Mouse (Mus musculus): ENCODE results near the gene Col28a1. TPM values are rescaled to one million over a fixed set of nuclear protein-coding genes. Genes with fewer than 3 reads are reported as not detected.

Gene Col28a1
- polyA plus RNA-seq, 1 experiment from 2014 or later, result 0.07 TPM

GRCm38 (mm10) chr6:8141881-8142280, 50.5 kb downstream of the Col28a1 start:
- Histone ChIP-seq H3K4me2 (ENCODE audit: low read depth, low read length) (no peak overlapping the region), H3K4me3 (ENCODE audit: low read depth, low read length) (no peak overlapping the region), H3K9ac (ENCODE audit: low read depth, low read length) (no peak overlapping the region), H3K9me3 (replicated peaks; ENCODE audit: control insufficient read depth, low read length) (no peaks in the 10 kb centered on the region), H3K27me3 (ENCODE audit: control insufficient read depth, insufficient read depth, low read depth, low read length) (no peaks in the 10 kb centered on the region), H3K36me3 (ENCODE audit: control insufficient read depth, insufficient read depth) (no peaks in the 10 kb centered on the region), H3K4me1 (ENCODE audit: control insufficient read depth, low read depth, low read length) (no peaks in the 10 kb centered on the region), H3K27ac (ENCODE audit: low read length) (no peak overlapping the region)
- no peak for ATAC-seq (ENCODE audit: low read depth)
- 28% methylated on average over 1 of the region's 1 CpGs for WGBS (ENCODE audit: insufficient replicate concordance)

- ATAC-seq (ENCODE audit: low read depth), result no peak
- Histone ChIP-seq H3K27me3 (ENCODE audit: control insufficient read depth, insufficient read depth, low read depth, low read length) (no peaks in the 10 kb centered on the region), H3K27ac (ENCODE audit: low read length) (no peak overlapping the region), H3K9me3 (replicated peaks; ENCODE audit: control insufficient read depth, low read length) (no peaks in the 10 kb centered on the region), H3K4me3 (ENCODE audit: low read depth, low read length) (no peak overlapping the region), H3K4me1 (ENCODE audit: control insufficient read depth, low read depth, low read length) (no peaks in the 10 kb centered on the region), H3K9ac (ENCODE audit: low read depth, low read length) (no peak overlapping the region), H3K36me3 (ENCODE audit: control insufficient read depth, insufficient read depth) (no peaks in the 10 kb centered on the region), H3K4me2 (ENCODE audit: low read depth, low read length) (no peak overlapping the region)
- 56% methylated on average over 7 of the region's 7 CpGs for WGBS (ENCODE audit: insufficient replicate concordance)
These were observed 62.3 kb downstream of the Col28a1 start for GRCm38 (mm10) chr6:8130149-8130548.

DNA sequence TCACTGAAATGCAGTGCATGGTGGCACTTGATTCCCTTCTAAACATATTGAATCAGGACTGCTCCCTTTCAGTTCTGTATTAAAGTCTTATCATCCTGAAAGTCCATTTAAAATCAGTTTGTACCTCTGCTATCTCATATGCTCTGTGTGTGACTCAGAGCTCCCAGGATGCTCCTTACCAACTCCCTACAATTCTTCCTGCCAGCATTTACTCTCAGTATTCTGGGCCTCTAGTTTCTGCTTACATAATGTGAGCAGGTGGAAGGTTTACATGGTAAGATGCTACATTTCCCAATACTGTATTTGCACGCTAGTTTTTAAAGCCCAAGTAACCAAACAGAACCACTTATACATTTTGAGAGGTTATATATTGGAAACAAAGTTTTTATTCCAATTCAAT, 64.3 kb downstream of the Col28a1 start:
- Histone ChIP-seq H3K9ac (ENCODE audit: low read depth, low read length) (no peak overlapping the region), H3K4me1 (ENCODE audit: control insufficient read depth, low read depth, low read length) (no peaks in the 10 kb centered on the region), H3K9me3 (replicated peaks; ENCODE audit: control insufficient read depth, low read length) (no peaks in the 10 kb centered on the region), H3K27me3 (ENCODE audit: control insufficient read depth, insufficient read depth, low read depth, low read length) (no peaks in the 10 kb centered on the region), H3K36me3 (ENCODE audit: control insufficient read depth, insufficient read depth) (no peaks in the 10 kb centered on the region), H3K4me2 (ENCODE audit: low read depth, low read length) (no peak overlapping the region), H3K4me3 (ENCODE audit: low read depth, low read length) (no peak overlapping the region), H3K27ac (ENCODE audit: low read length) (no peak overlapping the region)
- no peak for ATAC-seq (ENCODE audit: low read depth)
- WGBS (ENCODE audit: insufficient replicate concordance), result 46% methylated on average over 1 of the region's 1 CpGs

- no peaks in the 10 kb centered on the region for H3K9me3 ChIP-seq (replicated peaks; ENCODE audit: control insufficient read depth, low read length)
- no peak overlapping the region for H3K4me3 ChIP-seq (ENCODE audit: low read depth, low read length)
- H3K36me3 ChIP-seq (ENCODE audit: control insufficient read depth, insufficient read depth), result no peaks in the 10 kb centered on the region
- H3K27me3 ChIP-seq (ENCODE audit: control insufficient read depth, insufficient read depth, low read depth, low read length), result no peaks in the 10 kb centered on the region
- H3K4me1 ChIP-seq (ENCODE audit: control insufficient read depth, low read depth, low read length), result no peaks in the 10 kb centered on the region
- no peak overlapping the region for H3K4me2 ChIP-seq (ENCODE audit: low read depth, low read length)
- 43% methylated on average over 3 of the region's 3 CpGs for WGBS (ENCODE audit: insufficient replicate concordance)
- no peak overlapping the region for H3K9ac ChIP-seq (ENCODE audit: low read depth, low read length)
- ATAC-seq (ENCODE audit: low read depth), result no peak
- no peak overlapping the region for H3K27ac ChIP-seq (ENCODE audit: low read length)
These were observed 65.9 kb downstream of the Col28a1 start for GRCm38 (mm10) chr6:8126545-8126944.

GRCm38 (mm10) chr6:8119116-8119515, 73.3 kb downstream of the Col28a1 start:
- Histone ChIP-seq H3K4me3 (ENCODE audit: low read depth, low read length) (no peak overlapping the region), H3K4me1 (ENCODE audit: control insufficient read depth, low read depth, low read length) (no peaks in the 10 kb centered on the region), H3K4me2 (ENCODE audit: low read depth, low read length) (no peak overlapping the region), H3K9ac (ENCODE audit: low read depth, low read length) (no peak overlapping the region), H3K36me3 (ENCODE audit: control insufficient read depth, insufficient read depth) (no peaks in the 10 kb centered on the region), H3K9me3 (replicated peaks; ENCODE audit: control insufficient read depth, low read length) (no peaks in the 10 kb centered on the region), H3K27me3 (ENCODE audit: control insufficient read depth, insufficient read depth, low read depth, low read length) (no peaks in the 10 kb centered on the region), H3K27ac (ENCODE audit: low read length) (no peak overlapping the region)
- ATAC-seq (ENCODE audit: low read depth), result no peak
- 50% methylated on average over 2 of the region's 2 CpGs for WGBS (ENCODE audit: insufficient replicate concordance)

GRCm38 (mm10) chr6:8118577-8118976, 73.8 kb downstream of the Col28a1 start:
- 73% methylated on average over 2 of the region's 2 CpGs for WGBS (ENCODE audit: insufficient replicate concordance)
- no peak overlapping the region for H3K4me3 ChIP-seq (ENCODE audit: low read depth, low read length)
- no peak overlapping the region for H3K9ac ChIP-seq (ENCODE audit: low read depth, low read length)
- ATAC-seq (ENCODE audit: low read depth), result no peak
- no peaks in the 10 kb centered on the region for H3K27me3 ChIP-seq (ENCODE audit: control insufficient read depth, insufficient read depth, low read depth, low read length)
- H3K4me1 ChIP-seq (ENCODE audit: control insufficient read depth, low read depth, low read length), result no peaks in the 10 kb centered on the region
- H3K4me2 ChIP-seq (ENCODE audit: low read depth, low read length), result no peak overlapping the region
- H3K27ac ChIP-seq (ENCODE audit: low read length), result no peak overlapping the region
- H3K36me3 ChIP-seq (ENCODE audit: control insufficient read depth, insufficient read depth), result no peaks in the 10 kb centered on the region
- H3K9me3 ChIP-seq (replicated peaks; ENCODE audit: control insufficient read depth, low read length), result no peaks in the 10 kb centered on the region

DNA sequence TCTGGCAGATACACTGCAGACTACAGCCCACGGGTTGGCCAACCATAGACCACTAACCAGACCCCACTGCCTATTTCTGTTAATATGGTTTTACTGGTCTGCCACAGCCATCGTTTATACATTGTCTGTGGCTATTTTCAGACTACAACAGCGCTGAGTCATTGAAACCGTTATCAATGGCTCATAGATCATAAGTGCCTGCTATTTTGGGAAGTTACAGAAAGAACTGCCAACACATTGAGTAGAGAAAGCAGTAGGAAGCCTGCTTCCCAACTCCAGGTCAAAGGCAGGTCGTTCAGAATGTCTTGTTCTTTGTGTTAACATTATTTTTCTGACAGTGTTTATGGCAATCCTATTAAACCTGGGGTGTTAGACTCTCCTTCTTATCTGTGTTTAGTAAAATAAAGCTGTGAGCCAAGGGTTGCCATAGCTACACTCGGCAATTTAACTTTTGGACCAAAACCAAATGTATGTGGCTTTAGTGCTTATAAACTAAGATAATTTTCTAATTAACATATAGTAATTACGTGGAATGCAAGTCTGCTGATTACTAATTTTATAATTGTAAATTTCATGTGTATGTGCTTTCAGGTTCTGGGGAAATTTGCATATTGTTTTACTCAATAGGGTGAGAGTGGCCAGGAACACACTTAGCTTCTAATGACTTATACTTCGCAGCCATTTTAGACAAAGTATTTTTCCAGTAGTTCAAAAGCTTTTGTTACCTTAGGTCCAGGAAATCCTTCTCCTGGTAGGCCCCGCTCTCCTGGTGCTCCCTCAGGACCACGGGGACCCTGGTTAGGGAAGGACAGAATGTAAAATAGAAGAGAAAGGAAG, 86.3 kb downstream of the Col28a1 start:
- no peak overlapping the region for H3K9ac ChIP-seq (ENCODE audit: low read depth, low read length)
- H3K4me1 ChIP-seq (ENCODE audit: control insufficient read depth, low read depth, low read length), result no peaks in the 10 kb centered on the region
- H3K36me3 ChIP-seq (ENCODE audit: control insufficient read depth, insufficient read depth), result no peaks in the 10 kb centered on the region
- H3K4me2 ChIP-seq (ENCODE audit: low read depth, low read length), result no peak overlapping the region
- ATAC-seq (ENCODE audit: low read depth), result no peak
- no peak overlapping the region for H3K27ac ChIP-seq (ENCODE audit: low read length)
- no peaks in the 10 kb centered on the region for H3K27me3 ChIP-seq (ENCODE audit: control insufficient read depth, insufficient read depth, low read depth, low read length)
- WGBS (ENCODE audit: insufficient replicate concordance), result 38% methylated on average over 10 of the region's 10 CpGs
- no peaks in the 10 kb centered on the region for H3K9me3 ChIP-seq (replicated peaks; ENCODE audit: control insufficient read depth, low read length)
- H3K4me3 ChIP-seq (ENCODE audit: low read depth, low read length), result no peak overlapping the region

DNA sequence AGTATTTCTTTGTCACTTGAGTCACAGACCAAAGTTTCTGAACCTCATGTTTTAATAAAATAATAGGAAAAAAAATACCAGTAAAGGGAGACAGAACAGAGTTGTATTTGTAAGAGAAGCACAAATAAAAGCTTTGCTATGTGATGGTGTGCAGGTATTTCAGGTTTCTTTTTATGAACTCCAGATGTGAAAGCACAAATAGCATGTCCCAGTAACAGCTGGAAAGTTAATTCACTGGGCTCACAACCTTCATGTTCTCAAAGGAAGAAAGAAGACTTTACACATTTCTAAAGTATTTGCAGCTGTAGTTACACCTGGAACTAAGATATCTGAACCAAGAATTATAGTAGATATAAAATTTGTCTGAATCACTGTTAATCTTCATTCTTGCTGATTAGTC, 91.2 kb downstream of the Col28a1 start:
- H3K9me3 ChIP-seq (replicated peaks; ENCODE audit: control insufficient read depth, low read length), result no peaks in the 10 kb centered on the region
- no peak for ATAC-seq (ENCODE audit: low read depth)

DNA sequence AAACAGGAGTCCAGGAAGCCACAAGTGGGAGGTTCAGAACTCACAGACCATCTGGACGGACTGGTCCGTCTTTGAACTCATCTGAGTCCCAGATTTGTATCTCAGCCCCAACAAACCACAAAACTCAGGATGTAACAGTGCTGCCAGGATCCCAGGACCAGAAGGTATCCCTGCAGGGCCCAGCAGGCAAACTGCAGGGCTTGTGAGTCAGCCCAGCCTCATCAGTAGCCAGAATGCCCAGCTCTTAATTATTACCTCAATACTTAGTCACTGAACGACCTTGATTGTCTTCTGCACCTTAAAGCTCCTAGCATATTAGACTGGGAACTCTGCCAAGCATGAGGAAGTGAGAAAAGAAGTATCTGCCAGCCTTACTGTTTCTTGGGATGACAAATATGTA, 96.6 kb downstream of the Col28a1 start:
- Histone ChIP-seq H3K36me3 (ENCODE audit: control insufficient read depth, insufficient read depth) (no peaks in the 10 kb centered on the region), H3K27ac (ENCODE audit: low read length) (no peak overlapping the region), H3K27me3 (ENCODE audit: control insufficient read depth, insufficient read depth, low read depth, low read length) (no peaks in the 10 kb centered on the region), H3K4me2 (ENCODE audit: low read depth, low read length) (no peak overlapping the region), H3K4me3 (ENCODE audit: low read depth, low read length) (no peak overlapping the region), H3K9me3 (replicated peaks; ENCODE audit: control insufficient read depth, low read length) (no peaks in the 10 kb centered on the region), H3K9ac (ENCODE audit: low read depth, low read length) (no peak overlapping the region), H3K4me1 (ENCODE audit: control insufficient read depth, low read depth, low read length) (no peaks in the 10 kb centered on the region)
- 20% methylated on average over 3 of the region's 3 CpGs for WGBS (ENCODE audit: insufficient replicate concordance)
- ATAC-seq (ENCODE audit: low read depth), result no peak

More for the DNA sequence above, 91.2 kb downstream of the Col28a1 start:
- Histone ChIP-seq H3K4me3 (ENCODE audit: low read depth, low read length) (no peak overlapping the region), H3K27ac (ENCODE audit: low read length) (no peak overlapping the region), H3K4me1 (ENCODE audit: control insufficient read depth, low read depth, low read length) (no peaks in the 10 kb centered on the region), H3K9ac (ENCODE audit: low read depth, low read length) (no peak overlapping the region), H3K27me3 (ENCODE audit: control insufficient read depth, insufficient read depth, low read depth, low read length) (no peaks in the 10 kb centered on the region), H3K36me3 (ENCODE audit: control insufficient read depth, insufficient read depth) (no peaks in the 10 kb centered on the region), H3K4me2 (ENCODE audit: low read depth, low read length) (no peak overlapping the region)
